Mouse (Mus musculus): Measurements from ENCODE around the gene 4930572O03Rik.
"Not testable (repeated sequence)": the region's sequence is repeated elsewhere in the genome, so short reads cannot be mapped to it uniquely, and the experiment has no call there.

DNA sequence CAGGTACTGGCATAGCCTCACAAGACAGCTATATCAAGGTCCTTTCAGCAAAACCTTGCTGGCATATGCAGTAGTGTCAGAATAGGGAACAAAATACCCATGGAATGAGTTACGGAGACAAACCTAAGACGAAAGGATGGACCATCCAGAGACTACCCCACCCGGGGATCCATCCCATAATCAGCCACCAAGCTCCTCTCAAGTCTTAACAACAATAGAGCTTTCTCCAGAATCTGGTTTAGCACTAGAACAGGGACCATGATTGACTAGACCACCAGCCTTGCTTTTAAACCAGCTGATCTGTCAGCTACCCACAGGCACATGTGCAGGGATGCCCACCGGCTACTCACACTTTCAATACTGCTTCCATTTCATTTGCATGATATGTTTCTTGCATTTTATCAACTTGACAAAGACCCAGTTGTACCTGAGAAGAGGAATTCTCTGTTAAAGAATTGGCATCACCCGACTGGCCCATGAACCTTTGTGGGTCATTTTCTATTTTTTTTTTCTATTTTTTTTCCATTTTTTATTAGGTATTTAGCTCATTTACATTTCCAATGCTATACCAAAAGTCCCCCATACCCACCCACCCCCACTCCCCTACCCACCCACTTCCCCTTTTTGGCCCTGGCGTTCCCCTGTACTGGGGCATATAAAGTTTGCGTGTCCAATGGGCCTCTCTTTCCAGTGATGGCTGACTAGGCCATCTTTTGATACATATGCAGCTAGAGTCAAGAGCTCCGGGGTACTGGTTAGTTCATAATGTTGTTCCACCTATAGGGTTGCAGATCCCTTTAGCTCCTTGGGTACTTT is 17.8 kb upstream of the 4930572O03Rik start:
- not testable (repeated sequence) for TF ChIP-seq CTCF (IDR thresholded peaks at IDR 0.05; ENCODE audit: extremely low read depth, insufficient read depth, insufficient read length, insufficient replicate concordance); POLR2A (IDR thresholded peaks at IDR 0.05; ENCODE audit: low read depth, low read length)

All from spleen, adult 2 months (tissue).